Mouse (Mus musculus): ENCODE measurements at regions not wholly inside any gene's neighbourhood (a gene's known extent, or its start where the extent isn't known, plus 50 kb on each side); places are given as distances from the start of the nearest gene placed in this dataset.

DNA sequence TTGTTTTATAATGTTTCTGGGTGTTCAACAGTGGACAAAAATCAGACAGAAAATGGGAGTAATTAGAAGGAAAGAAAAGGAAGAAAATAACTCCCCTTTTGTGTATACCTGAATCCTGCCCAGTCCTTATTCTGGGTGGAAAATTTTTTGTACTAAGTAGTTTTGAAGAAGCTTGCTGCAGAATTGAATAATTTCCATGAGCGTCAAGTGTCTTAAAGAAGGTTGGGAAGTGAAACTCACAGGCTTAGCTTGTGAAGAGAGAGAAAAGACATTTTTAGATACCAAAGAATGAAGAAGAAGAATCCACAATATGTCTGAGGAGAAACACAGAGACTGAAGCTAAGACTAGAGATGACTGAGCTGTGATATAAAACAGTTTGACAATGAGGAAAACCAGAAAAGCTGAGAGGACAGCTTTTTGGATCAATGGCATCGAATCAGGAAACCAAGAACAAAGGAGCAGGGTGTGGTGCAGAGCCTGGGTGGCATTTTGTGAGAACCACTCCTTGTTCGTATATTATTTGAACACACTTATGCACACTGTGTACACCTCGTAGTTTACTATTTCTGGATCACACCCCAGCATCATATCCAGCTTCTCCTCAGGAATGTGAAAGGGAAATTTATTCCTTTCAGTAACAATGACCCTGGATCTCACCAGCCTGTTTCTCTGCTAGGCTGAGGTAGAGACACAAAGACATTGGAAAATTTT, 221.9 kb downstream of the Gm9733 start:
- Histone ChIP-seq H3K27me3 (replicated peaks; ENCODE audit: control insufficient read depth, insufficient read depth, low read length) (no peaks in the 10 kb centered on the region), H3K4me1 (replicated peaks; ENCODE audit: control insufficient read depth, insufficient read depth, low read length) (peaks cover 4% of the 10 kb centered on the region; the same call in 1 of the 2 replicates), H3K36me3 (ENCODE audit: control insufficient read depth, insufficient read depth, low read length) (no peaks in the 10 kb centered on the region), H3K9ac (ENCODE audit: low read length) (no peak overlapping the region), H3K27ac (ENCODE audit: low read depth) (no peak overlapping the region), H3K9me3 (ENCODE audit: control insufficient read depth, low read length) (no peaks in the 10 kb centered on the region), H3K4me2 (ENCODE audit: low read length) (no peak overlapping the region), H3K4me3 (ENCODE audit: low read depth, low read length) (no peak overlapping the region)
- ATAC-seq (replicated peaks; ENCODE audit: low FRiP score, low TSS enrichment, low read depth) (no peak), DNase-seq (ENCODE audit: low spot score) (no peak)
- 53% methylated on average over 4 of the region's 4 CpGs for WGBS

DNA sequence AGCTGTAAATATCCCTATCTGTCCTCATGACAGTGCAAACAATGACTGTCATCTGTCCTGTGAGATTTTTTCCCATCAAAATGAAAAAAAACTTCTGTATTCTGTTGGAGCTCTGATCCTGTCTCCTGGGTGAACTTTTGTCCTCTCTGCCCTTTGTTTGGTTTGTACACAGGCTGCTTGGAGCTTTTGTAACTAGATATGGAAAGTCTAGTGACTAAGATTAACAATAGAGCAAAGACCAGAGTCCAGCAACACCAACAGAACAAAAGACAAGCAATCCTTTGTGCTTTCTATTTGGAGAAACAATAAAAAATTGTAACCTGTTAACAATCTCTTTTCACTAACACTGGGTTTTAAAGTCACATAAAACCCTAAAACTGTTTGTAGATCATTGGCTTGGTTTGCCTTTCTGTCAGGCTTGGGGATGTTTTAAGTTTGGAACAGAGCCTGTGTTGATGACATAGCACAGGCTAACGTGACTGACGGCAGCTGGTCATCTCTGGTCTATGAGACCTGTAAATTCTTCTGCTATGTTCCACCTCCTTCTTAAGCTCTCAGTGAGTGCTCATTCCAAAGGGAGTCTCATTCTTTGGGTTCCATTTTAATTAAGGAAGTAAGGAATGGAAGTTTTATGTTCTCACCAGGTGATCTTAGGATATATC, 219.8 kb downstream of the Gm9733 start:
- Histone ChIP-seq H3K4me3 (ENCODE audit: low read depth, low read length) (no peak overlapping the region), H3K9ac (ENCODE audit: low read length) (no peak overlapping the region), H3K27ac (ENCODE audit: low read depth) (no peak overlapping the region), H3K36me3 (ENCODE audit: control insufficient read depth, insufficient read depth, low read length) (no peaks in the 10 kb centered on the region), H3K27me3 (replicated peaks; ENCODE audit: control insufficient read depth, insufficient read depth, low read length) (no peaks in the 10 kb centered on the region), H3K4me2 (ENCODE audit: low read length) (no peak overlapping the region), H3K4me1 (replicated peaks; ENCODE audit: control insufficient read depth, insufficient read depth, low read length) (peaks cover 4% of the 10 kb centered on the region; the same call in 1 of the 2 replicates), H3K9me3 (ENCODE audit: control insufficient read depth, low read length) (no peaks in the 10 kb centered on the region)
- DNase-seq (ENCODE audit: low spot score) (no peak), ATAC-seq (replicated peaks; ENCODE audit: low FRiP score, low TSS enrichment, low read depth) (no peak)
- WGBS = 41% methylated on average over 2 of the region's 2 CpGs

DNA sequence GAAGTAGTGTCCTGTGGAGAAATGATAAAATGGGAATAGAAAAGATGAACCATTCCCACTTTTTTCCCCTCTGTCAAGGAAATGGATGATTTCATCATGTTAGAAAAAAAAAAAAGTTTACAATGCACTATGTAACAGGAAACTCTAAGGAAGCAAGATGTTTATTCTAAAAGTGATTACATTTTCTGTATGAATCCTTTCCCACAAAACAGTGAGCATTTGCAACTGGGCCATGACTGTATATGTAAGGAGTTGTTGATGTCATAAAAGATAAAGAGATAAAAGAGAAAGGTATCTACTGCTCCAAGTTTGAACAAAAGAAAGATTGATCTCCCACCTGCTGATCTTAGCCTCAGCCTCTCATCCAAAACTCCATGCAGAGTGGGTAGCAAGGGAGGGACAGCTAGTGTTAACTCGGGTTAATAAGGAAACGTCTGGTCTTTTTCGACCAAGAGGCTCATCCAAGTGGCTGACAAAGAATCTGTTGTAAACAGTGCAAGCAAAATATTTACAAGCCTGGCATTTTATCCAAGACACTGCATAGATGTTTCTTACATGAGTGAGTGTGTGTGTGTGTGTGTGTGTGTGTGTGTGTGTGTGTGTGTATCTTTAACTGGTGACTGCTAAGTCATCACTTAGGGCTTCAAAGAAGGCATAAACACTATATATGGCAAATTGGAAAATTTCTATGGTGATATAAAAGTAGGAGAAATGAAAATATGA, 213.3 kb downstream of the Gm9733 start:
- ATAC-seq (replicated peaks; ENCODE audit: low FRiP score, low TSS enrichment, low read depth) = no peak
- Histone ChIP-seq H3K36me3 (ENCODE audit: control insufficient read depth, insufficient read depth, low read length) (no peaks in the 10 kb centered on the region), H3K4me2 (ENCODE audit: low read length) (no peak overlapping the region), H3K27ac (ENCODE audit: low read depth) (peak overlapping the region; percentile 40; the same call in 1 of the 2 replicates), H3K9me3 (ENCODE audit: control insufficient read depth, low read length) (no peaks in the 10 kb centered on the region), H3K4me3 (ENCODE audit: low read depth, low read length) (no peak overlapping the region), H3K4me1 (replicated peaks; ENCODE audit: control insufficient read depth, insufficient read depth, low read length) (no peaks in the 10 kb centered on the region), H3K9ac (ENCODE audit: low read length) (no peak overlapping the region), H3K27me3 (replicated peaks; ENCODE audit: control insufficient read depth, insufficient read depth, low read length) (no peaks in the 10 kb centered on the region)
- 14% methylated on average over 3 of the region's 3 CpGs for WGBS
- DNase-seq (ENCODE audit: low spot score) = peak; percentile 52

DNA sequence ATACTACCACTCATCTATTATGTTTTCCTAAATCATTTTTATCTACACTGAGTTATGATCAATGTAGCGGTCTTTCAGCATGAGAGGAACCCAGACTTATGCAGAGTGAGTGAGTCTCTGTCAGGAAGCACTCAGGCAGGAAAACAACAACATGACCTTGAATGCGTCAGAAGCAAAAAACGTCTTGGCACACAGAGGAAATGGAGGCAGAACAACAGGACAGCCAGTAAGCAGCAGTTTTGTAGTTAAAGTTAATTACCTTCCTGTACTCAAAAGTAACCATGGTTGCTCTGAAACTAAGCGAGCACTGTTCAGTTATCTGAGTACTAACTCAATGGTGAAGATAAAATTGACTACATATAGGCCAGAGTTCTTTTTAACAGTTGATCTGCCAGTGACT, 205.4 kb downstream of the Gm9733 start:
- ATAC-seq (replicated peaks; ENCODE audit: low FRiP score, low TSS enrichment, low read depth) (no peak), DNase-seq (ENCODE audit: low spot score) (no peak)
- H3K36me3 ChIP-seq (ENCODE audit: control insufficient read depth, insufficient read depth, low read length) = no peaks in the 10 kb centered on the region
- H3K4me2 ChIP-seq (ENCODE audit: low read length) = no peak overlapping the region
- no peaks in the 10 kb centered on the region for H3K4me1 ChIP-seq (replicated peaks; ENCODE audit: control insufficient read depth, insufficient read depth, low read length)
- 67% methylated on average over 4 of the region's 4 CpGs for WGBS
- no peaks in the 10 kb centered on the region for H3K9me3 ChIP-seq (ENCODE audit: control insufficient read depth, low read length)
- H3K27me3 ChIP-seq (replicated peaks; ENCODE audit: control insufficient read depth, insufficient read depth, low read length) = no peaks in the 10 kb centered on the region
- H3K9ac ChIP-seq (ENCODE audit: low read length) = no peak overlapping the region
- no peak overlapping the region for H3K27ac ChIP-seq (ENCODE audit: low read depth)
- no peak overlapping the region for H3K4me3 ChIP-seq (ENCODE audit: low read depth, low read length)

DNA sequence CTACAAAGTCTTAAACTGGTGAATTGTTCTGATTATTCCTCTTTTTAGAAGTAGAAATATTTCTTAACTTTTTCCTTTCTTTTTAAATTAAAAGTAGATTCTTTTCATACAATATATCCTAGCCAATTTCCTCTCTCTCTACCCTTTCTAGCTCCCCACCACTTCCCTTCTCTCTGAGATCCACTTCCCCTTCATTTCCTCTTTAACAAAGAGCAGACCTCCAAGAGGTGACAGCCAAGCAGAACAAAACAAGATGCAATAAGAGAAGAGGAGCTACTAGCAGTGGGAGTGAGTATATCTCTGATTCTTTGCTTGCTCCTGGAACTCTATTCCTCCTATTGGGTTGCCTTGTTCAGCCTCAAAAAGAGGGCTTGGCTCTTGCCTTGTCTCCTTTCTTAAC, 203.7 kb downstream of the Gm9733 start:
- Histone ChIP-seq H3K27ac (ENCODE audit: low read depth) (no peak overlapping the region), H3K4me3 (ENCODE audit: low read depth, low read length) (no peak overlapping the region), H3K9me3 (ENCODE audit: control insufficient read depth, low read length) (no peaks in the 10 kb centered on the region), H3K36me3 (ENCODE audit: control insufficient read depth, insufficient read depth, low read length) (no peaks in the 10 kb centered on the region), H3K4me1 (replicated peaks; ENCODE audit: control insufficient read depth, insufficient read depth, low read length) (no peaks in the 10 kb centered on the region), H3K4me2 (ENCODE audit: low read length) (no peak overlapping the region), H3K27me3 (replicated peaks; ENCODE audit: control insufficient read depth, insufficient read depth, low read length) (no peaks in the 10 kb centered on the region), H3K9ac (ENCODE audit: low read length) (no peak overlapping the region)
- DNase-seq (ENCODE audit: low spot score) (no peak), ATAC-seq (replicated peaks; ENCODE audit: low FRiP score, low TSS enrichment, low read depth) (no peak)

DNA sequence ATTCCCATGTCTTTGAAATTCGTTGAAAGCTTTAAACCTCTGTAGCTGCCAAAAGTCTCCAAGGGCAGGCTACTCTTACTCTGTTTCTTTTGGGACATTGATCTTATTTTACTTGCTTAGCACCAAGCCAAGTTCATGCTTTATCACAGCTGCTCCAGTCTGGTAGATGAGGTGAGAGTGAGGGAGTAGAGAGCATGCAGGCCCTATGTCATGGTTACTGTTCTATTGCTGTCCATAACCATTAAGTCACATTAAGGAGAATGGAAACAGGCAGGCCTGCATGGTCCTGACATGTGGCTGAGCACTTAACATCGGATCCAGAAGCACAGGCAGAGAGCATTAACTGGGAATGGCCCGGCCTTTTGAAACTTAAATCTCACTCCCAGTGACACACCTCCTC, 203.1 kb downstream of the Gm9733 start:
- WGBS = 64% methylated on average over 3 of the region's 3 CpGs
- DNase-seq (ENCODE audit: low spot score) (no peak), ATAC-seq (replicated peaks; ENCODE audit: low FRiP score, low TSS enrichment, low read depth) (no peak)
- Histone ChIP-seq H3K4me1 (replicated peaks; ENCODE audit: control insufficient read depth, insufficient read depth, low read length) (no peaks in the 10 kb centered on the region), H3K4me2 (ENCODE audit: low read length) (no peak overlapping the region), H3K9ac (ENCODE audit: low read length) (no peak overlapping the region), H3K27ac (ENCODE audit: low read depth) (no peak overlapping the region; the same call in 1 of the 2 replicates), H3K9me3 (ENCODE audit: control insufficient read depth, low read length) (no peaks in the 10 kb centered on the region), H3K27me3 (replicated peaks; ENCODE audit: control insufficient read depth, insufficient read depth, low read length) (no peaks in the 10 kb centered on the region), H3K36me3 (ENCODE audit: control insufficient read depth, insufficient read depth, low read length) (no peaks in the 10 kb centered on the region), H3K4me3 (ENCODE audit: low read depth, low read length) (no peak overlapping the region)

DNA sequence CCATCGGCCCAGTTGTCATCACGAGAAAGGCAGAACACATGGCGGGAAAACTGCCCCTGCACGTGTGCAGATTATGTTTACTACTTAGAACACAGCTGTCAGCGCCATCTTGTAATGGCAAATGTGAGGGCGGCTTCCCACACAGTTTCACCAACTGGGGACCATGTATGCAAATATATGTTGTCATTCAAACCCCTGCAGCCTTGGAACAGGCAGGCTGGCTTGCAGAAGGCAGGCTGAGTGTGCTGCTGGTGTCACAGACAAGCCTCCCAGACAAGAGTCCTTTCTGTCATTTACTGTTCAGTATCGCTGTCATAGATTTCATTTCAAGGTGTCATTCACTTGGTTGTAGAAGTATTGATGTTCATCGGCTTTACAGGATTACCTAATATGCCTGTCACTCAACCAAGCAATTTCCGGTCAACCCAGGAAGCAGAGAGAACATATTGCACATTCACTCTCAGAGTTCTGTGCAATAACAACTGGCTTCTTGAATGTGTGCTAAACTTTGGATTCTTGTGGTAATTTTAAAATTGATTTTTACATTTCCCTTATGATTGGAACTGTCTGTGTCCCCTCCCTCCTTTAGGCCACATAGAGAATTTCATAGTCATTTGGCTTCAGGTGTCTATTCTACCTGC, 202.3 kb downstream of the Gm9733 start:
- H3K27ac ChIP-seq (ENCODE audit: low read depth) = no peak overlapping the region
- 81% methylated on average over 9 of the region's 9 CpGs for WGBS
- H3K4me1 ChIP-seq (replicated peaks; ENCODE audit: control insufficient read depth, insufficient read depth, low read length) = no peaks in the 10 kb centered on the region
- DNase-seq (ENCODE audit: low spot score) = no peak
- no peaks in the 10 kb centered on the region for H3K36me3 ChIP-seq (ENCODE audit: control insufficient read depth, insufficient read depth, low read length)
- H3K9ac ChIP-seq (ENCODE audit: low read length) = no peak overlapping the region
- H3K4me3 ChIP-seq (ENCODE audit: low read depth, low read length) = no peak overlapping the region
- no peak overlapping the region for H3K4me2 ChIP-seq (ENCODE audit: low read length)
- no peaks in the 10 kb centered on the region for H3K27me3 ChIP-seq (replicated peaks; ENCODE audit: control insufficient read depth, insufficient read depth, low read length)
- ATAC-seq (replicated peaks; ENCODE audit: low FRiP score, low TSS enrichment, low read depth) = no peak
- no peaks in the 10 kb centered on the region for H3K9me3 ChIP-seq (ENCODE audit: control insufficient read depth, low read length)

DNA sequence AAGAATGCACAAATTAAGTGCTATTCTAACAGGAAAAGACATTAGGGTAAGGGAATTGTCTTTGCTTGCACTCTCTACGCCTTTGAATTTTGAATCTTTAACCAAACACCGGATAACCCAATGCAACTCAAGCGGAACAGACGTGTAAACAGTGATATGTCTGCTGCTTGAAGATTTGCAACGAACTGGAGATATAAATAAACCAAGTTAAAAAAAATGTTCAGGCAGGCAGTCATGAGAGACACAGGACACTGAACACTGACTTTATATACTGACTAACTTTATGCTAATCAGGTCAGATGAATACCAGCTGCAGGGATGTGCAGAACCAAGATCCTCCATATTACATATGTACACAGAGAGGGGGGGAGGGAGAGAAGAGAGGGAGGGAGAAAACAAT, 200.0 kb downstream of the Gm9733 start:
- no peak for ATAC-seq (replicated peaks; ENCODE audit: low FRiP score, low TSS enrichment, low read depth)
- 27% methylated on average over 5 of the region's 5 CpGs for WGBS
- Histone ChIP-seq H3K4me2 (ENCODE audit: low read length) (no peak overlapping the region), H3K4me3 (ENCODE audit: low read depth, low read length) (no peak overlapping the region), H3K9ac (ENCODE audit: low read length) (no peak overlapping the region), H3K4me1 (replicated peaks; ENCODE audit: control insufficient read depth, insufficient read depth, low read length) (no peaks in the 10 kb centered on the region), H3K27me3 (replicated peaks; ENCODE audit: control insufficient read depth, insufficient read depth, low read length) (no peaks in the 10 kb centered on the region), H3K27ac (ENCODE audit: low read depth) (no peak overlapping the region), H3K36me3 (ENCODE audit: control insufficient read depth, insufficient read depth, low read length) (no peaks in the 10 kb centered on the region), H3K9me3 (ENCODE audit: control insufficient read depth, low read length) (no peaks in the 10 kb centered on the region)
- no peak for DNase-seq (ENCODE audit: low spot score)
